Mouse (Mus musculus): ENCODE measurements around the gene Fam213a. TPM values are rescaled to one million over a fixed set of nuclear protein-coding genes. Genes with fewer than 3 reads are reported as not detected.
"Not testable (repeated sequence)": the region's sequence is repeated elsewhere in the genome, so short reads cannot be mapped to it uniquely, and the experiment has no call there.

Gene Fam213a
- total RNA-seq (2021) = 10 to 100 TPM; 15.3 to 17.3 TPM

DNA sequence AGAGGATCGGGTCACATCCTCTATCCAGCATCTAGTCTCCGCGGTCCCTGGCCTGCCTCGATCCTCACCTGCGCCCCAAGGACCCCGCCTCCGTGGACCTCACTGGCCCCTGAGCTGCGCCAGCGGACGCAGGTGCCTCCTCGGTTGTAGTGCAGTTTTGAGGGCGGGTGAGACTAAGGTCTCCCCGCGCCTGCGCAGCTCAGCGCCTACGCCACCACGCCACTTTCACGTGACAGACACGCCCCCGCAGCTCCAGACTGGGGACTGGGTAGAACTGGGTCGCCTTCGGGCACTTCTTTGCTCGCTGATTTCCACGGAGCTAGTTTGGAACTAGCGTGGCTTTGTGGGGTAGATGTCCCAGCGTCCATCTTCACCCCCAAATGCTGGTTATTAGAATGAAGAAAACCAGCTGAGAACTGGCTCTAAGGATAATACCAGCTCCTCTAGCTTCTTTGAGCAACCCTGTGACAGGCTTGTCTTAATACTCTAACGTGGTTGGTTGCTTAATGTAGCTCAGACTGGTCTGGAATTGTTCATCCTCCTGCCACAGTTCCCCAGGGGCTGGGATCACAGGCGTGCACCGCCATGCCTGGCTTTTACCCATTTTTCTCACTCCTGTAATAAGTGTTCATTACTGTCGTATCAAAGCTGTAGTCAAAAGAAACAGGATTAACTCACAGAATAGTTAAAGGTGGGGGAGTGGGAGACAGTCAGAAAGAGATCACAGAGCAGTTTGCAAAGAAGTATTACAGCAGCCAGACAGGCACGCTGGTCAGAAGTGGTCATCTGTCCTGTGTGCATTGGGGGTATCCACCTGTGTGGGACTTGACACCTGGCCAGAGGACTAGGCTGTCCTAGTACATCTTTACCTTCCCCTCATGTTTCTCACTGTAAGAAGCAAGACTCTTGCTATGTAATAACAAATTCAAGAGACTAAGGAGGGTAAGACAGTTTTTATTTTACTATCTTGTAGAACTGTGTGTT is at the start of gene Fam213a:
Fam213a (minus strand) TSS at position 159 of the 984 bp plus-strand sequence.
- DNase-seq = peak; percentile 87

DNA sequence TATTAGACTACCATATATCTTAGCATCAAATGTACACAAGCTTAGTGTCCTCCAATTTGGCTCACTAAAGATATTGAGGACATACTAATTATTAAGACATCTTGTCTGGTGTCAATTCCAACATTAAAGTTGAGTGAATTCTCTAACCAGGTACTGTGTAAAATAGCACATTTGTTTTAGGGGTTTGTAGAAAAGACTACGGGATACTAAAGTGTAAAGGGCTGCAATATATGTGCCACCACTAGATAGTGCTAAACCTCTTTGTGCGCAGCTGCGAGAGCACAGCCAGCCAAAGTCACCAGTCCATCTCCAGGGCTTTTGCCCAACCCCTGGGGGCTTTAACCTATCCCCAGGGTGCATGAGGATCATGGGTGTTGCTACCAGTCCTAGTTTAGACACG is 39.6 kb upstream of the Fam213a start:
- not testable (repeated sequence) for DNase-seq

DNA sequence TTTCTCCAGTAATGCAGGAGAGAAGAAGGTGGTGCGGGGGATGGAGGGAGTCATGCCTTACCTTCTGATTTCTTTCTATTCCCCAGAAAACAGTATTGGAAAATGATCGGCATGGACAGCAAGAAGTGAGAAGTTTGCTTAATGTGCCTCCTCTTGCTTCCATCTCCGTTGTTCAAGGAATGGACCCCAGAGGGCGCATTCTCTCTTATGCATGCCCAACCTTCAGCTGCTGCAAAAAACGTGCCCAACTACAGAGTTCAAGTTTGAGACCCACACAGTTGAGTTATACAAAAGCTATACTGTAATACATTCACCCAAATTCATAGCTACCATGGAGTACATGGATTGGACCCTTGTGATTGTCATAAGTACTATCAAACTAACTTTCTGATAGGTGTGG is 38.9 kb upstream of the Fam213a start:
- peak; percentile 6 for DNase-seq

DNA sequence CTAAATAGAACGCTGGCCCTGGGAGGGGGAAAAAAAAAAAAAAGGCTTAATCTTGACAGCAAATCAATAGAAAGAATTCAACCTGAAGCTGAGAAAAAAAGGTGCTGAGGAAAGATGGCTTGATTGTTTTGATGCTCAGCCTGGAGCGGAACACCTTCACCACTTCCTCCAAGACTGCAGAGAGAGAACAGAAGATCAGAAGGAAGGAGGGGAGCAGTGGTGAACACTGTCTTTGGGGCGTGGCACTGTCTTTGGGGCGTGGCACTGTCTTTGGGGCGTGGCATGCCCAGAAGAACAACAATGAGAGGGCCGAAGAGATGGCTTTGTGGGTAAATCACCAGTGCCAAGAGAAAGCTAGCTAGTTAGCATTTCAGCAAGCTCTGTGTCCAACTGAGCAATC is 36.9 kb upstream of the Fam213a start:
- DNase-seq = no peak

DNA sequence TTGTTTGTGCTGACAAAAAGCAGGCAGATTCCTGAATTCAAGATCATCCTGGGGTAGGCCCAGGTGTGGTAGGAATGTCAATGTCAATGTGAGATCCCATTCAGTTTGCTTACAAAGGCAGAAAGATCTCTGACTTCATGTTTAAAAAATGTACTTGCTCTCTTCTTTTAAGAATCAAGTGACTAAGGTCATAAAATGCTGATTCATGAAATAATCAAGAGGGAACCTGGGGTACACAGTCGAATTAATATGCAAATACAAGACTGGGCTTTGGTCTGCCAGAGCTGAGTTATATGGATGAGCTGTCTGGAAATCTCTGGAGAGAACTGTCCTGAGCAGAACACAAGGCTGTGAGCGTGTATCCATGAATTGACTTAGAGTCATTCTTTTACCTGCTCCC is 33.8 kb upstream of the Fam213a start:
- no peak for DNase-seq

DNA sequence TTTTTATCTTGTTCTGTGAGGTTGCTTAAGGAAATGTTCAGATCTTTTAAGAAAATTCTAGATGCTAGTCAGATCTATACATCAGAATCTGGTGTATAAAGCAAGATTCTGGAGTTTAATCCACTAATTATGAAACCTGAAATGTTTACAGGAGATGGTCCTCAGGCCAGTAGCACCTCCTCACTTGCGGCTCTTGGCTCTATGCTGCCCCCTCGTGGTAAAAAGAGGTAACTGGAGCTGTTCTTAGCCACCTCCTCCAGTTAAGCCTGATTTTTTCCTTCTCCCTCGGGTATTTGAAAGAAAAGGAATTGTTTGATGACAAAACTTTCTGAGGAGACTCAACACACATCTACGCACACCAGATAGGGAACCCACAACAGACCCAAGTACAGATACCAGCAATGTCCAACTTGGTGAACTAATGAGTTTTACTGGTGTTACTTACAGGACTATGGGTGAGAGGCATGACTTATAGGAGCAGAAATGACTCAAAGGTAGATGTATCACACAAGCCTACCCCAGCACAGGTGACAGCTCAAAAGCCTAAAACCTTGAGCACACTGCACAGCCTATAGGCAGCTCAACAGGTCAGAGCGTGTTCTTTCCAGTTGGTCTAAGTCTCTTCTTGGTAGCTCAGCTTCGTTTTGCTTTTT is 21.7 kb upstream of the Fam213a start:
- peak; percentile 74 for DNase-seq

DNA sequence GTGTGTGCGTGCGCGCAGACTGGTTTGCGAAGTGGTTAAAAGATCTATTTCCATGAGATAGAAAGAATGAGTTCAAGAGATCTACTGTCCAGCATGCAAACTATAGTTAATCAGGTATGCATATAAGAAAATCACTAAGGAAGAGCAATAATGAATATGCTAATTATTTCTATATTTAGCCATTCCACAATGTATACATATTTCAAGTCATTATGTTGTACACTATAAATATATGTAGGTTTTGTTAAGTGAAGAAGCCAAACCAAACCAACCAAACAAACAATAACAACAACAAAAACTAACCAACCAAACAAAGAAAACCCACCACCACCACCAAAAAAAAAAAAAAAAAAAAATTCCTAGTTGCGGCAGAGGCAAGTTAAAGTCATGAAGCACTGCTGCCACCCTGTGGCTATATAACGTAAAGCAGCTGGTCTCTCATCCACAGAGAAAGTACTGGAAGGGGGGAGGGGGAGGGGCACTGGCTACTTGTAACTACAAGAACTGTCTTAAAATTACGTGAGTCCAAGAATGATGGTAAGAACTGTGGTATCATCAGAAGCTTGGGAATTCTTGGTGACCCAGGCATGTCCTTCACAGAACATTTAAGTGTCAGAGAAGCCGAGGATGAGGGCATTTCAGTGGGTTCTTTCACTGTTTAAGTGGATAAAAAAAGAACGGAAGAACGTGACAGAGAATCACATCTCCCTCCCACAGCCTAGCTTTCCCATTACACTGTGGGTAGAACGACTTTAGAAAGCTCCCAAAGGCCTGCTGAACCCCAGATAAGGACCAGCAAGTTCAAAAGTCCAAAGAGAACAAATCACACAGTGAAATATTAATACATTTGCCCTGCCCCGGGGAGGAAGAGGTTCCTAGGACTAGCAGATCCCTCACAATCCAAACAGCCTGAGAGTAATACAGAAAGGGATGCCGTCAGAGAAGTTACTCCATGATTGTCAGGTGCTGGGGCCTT is 19.8 kb upstream of the Fam213a start:
- DNase-seq = peak; percentile 84

DNA sequence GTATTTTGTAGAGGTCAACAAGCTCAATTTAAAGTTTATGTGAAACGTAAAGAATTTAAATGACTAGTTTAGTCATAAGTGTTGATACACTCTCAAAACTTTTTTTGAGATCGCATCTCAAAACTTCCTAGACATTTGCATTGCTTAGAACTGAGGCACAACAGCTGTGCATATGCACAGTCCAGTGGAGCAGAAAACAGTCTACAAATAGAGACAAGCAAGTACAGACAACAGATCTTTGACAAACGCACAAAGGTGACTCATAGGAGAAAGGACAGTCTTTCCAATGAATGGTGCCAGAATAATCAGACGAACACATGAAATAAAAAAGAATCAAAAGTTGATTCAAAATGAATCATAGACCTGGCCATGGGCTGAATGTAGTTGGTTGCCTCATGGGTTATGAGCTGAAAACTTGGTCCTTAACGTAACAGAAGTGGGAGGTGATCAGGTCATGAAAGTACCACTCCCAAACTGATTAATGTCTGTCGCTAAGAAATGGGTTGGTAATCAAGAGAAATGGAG is 17.5 kb upstream of the Fam213a start:
- DNase-seq = no peak

DNA sequence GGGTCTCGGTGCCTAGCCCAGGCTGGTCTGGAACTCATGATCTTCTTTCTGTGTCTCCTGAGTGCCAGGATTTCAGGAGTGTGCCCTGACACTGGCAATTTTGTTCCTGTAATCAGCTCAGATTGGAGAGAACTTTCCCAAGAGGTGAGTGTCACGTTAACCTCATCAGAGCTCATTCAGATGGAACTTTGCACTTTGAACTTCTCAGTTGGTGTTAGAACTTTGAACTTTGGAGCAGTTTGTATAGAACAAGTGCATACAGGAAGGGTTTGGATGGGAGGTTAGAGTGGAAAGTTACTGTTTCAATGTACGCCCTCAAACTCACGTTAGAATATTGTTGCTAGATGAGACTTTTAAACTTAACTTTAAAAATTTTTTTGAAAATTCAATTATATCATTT is 15.7 kb upstream of the Fam213a start:
- no peak for DNase-seq

DNA sequence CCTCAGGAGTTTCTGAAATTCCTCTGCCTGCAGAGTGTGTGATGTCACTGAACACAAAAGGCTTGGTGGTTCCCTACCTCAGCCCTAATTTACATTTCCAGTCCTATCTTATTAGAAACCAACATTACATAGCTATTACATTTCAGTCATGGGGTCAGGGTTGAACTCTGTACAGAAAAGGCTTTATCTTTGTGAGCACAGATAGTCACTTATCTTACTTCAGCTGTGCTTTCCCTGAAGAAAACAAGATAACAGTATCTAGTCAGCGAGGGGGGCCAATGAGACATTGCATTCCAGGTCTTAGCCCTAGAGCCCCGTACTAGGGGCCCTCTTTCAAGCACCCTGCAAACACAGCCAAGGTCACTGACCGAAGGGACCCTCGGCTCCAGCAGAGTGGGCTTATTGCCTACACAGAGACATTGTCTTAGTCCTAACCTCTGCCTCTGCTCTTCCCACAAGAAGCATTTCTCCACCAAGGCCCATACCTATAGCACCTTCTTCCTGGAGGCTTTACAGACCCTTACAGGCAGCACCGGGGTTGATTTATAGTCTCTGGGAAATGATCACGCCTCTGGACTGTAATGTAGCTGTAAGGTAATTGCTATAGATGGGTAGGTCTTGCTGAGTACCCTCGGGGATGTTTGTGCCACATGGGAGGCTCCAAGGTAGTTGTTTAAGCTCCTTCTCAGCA is 12.2 kb upstream of the Fam213a start:
- no peak for DNase-seq

DNA sequence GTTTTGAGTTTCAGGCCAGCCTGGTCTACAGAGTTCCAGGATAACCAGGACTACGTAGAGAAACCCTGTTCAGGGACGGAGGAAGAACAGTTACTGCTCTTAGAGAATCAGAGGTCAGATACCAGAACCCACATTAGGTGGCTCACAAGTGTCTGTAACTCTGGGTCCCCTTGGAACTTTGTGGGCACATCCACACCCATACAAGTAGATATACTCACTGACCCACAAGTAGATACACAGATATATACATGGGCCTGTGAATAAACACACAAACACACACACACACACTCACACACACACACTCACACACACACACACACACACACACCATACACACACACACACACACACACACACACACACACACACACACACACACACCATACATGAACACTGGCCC is 11.5 kb upstream of the Fam213a start:
- no peak for DNase-seq

DNA sequence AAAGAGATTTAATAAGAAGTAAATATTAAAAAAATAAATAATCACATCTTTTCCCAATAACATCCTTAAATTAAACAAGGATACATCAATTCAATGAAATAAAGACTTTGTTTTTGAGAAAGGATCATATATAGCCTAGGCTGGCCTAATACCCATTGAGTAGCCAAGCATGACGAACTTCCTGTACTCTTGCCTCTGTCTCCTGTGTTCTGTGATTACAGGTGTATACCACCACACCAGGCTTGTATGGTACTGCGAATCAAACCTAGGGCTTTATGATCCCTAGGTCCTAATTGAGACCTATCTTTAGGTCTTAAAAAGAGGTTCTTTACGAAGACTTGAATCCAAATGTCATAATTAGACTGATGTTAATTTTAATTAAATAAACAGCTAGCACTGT is 7.7 kb upstream of the Fam213a start:
- no peak for DNase-seq

DNA sequence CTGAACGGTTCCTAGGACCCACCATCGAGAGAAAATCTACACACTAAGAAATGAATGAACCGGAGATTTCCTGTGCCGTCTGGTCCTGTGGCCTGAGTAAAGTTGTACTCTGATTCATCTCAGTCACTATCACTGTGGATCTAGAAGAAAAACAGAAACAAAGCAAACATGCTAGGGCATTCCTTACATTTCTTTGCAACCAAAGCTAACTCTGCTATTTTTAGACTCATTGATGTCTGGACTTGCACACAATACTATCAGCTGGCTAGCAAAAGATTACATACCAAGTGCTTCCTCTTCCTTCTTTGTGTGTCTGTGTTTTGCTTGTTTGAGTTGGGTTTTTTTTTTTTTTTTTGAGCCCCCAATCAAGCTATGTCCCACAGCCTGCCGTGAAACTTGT is 3.9 kb upstream of the Fam213a start:
- no peak for DNase-seq

DNA sequence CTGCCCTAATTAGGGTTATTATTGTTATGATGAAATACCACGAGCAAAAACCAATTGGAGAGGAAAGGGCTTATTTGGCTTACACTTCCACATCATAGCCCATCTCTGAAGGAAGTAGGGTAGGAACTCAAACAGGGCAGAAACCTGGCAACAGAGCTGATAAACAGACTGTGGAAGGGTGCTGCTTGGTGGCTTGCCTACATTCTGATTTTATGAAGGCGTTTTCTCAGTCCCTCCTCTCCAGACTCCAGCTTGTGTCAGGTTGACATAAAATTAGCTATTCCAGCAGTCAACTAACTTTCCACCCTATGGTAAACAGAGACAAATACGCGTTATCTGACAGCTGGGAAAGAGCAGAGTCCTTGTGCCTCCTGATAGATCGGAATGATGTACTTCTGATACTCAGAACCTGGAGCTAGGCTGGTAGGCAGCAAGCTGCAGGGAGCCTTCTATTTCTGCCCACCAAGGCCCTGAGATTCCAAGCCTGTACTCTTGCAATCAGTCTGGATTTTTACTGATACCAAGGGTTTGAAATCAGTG is 1.2 kb upstream of the Fam213a start:
- no peak for DNase-seq

DNA sequence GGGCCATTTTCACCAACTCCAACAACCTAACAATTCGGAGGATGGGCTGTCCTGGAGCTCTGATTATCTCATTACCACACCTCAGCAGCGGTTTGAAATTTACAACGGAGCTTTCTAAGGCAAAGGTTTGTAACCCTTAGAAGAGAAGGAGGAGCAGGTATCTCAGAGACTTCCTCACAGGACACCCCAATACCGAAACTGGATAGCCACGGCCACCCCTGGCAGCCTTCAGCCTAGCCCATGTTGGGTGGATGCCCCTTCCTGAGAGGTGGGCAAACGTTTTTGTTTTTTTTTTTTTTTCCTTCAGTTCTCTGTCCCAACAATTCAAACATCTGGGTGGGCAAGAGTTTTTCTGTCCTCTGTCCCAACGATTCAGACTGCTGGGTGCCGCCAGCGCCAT is 445 bp downstream of the Fam213a start:
- no peak for DNase-seq

DNA sequence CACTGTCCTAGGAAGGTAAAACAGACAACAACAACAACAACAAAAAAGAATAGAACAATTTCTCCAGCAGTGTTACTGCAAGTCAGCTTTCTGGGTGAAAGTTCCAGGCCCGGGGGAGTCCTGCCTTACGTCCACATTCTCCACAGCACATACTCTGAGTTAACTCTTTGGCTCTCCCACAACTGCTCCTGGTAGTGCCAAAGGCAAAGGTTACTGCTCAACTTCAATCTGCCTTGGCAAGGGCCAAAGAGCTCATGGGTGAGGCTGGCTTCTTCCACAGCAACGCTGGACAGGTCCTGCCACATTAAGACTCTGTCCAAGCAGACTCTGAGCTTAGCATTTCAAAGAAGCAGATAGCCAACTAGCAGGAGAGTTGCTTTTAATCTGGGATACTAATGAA is 1.7 kb downstream of the Fam213a start:
- no peak for DNase-seq

DNA sequence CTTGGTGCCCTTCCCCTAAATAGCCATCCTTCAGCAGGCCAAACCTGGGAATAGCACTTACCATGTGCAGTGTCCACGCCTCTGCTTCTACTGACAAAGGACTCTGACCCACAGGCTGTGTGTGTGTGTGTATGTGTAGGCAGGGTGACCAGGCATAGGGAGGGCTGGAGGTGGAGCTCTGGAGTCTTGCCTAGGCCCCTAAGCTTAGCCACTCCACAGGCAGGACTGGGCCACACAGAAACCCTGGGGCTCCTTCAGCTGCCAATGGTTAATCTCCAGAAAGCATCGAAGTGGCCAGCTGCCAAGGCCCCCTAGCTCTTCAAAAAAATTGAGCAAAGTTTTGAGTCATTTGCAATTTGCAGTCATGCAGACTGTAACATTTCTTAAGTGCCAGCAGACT is 5.5 kb downstream of the Fam213a start:
- DNase-seq = no peak

DNA sequence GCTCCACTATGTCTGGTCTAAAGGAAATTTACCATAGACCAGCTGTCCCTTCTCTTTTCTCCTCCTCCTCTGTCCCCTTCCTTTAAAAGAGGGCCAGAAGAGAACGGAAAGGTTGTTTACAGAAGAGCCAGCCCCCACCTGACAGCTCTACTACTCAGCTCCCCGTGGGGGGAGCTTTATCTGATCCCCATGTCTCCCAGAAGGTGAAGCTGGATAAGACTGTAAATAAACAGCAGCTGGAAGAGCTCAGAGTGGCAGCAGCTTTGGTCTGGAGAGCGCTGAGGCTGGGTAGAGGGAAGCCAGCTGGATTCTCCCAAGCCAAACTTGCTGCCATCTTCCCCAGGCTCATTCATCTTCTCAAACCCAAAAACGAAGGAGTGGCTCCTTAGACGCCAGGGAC is 5.9 kb downstream of the Fam213a start:
- DNase-seq = no peak

DNA sequence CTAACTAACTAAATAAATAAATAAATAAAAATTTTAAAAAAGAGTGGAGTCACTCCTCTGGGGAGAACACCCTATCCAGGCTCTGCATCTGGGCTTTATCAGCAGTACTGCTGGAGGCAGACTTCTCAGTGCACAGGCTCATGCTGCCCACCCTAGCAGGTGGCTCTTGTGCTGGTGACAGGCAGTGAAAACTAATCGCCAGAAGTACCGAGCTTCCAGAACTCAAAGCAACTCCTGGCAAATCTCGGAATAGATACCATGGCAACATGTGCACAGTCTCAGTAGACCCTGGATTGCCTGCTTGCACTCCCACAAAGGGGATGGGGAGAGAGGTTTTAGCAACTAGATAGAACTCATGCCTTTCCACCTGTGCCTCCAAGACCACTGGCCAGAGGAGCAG is 6.7 kb downstream of the Fam213a start:
- no peak for DNase-seq

DNA sequence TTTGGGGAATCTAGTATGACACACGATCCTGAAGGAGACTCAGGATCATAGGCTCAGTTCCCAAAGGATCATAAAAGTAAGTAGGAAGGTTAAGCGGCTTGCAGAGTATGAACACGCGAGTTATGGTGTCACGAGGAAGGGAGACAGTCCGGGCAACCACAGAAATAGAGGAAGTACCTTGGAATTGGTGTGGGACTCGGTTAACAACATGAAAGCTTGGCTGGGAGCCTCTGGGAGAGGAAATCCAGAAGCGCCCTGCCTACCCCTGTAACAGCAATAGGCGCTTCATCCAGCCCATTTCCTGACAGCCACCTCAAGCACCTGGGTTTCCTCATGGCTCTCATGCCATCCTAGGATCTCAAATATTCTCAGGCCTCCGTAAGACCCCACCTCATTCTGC is 7.3 kb downstream of the Fam213a start:
- DNase-seq = no peak

DNA sequence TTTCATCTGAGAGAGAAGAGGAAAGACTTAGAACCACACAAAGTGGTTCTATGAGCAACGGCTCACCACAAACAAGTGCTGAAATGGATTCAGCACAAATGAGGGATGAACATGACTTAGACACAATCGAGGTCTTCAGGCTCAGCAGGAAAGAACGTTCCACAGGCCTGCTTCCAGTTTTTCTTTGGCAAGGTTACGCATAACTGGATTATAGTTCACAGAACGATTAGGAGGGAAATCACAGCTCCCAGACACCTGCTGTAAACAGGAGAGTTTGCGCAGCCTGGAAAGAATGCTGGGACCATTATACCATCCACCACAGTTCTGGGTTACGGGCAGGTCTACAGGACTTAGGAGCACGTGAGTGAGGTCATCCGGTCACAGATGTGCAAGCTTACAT is 7.9 kb downstream of the Fam213a start:
- no peak for DNase-seq

Measured in heart, postnatal 4 days (tissue).